Mouse (Mus musculus): ENCODE results near the gene Coro6. TPM values are rescaled to one million over a fixed set of nuclear protein-coding genes. Genes with fewer than 3 reads are reported as not detected.

The Coro6 gene
- polyA plus RNA-seq, 1 experiment from 2014 or later = 0.26 TPM

- Histone ChIP-seq H3K9ac (replicated peaks; ENCODE audit: low read length) (no peak overlapping the region), H3K4me2 (ENCODE audit: low read length) (no peak overlapping the region), H3K4me1 (ENCODE audit: control insufficient read depth, insufficient read depth, low read length) (no peaks in the 10 kb centered on the region), H3K9me3 (ENCODE audit: control insufficient read depth, low read length) (no peaks in the 10 kb centered on the region), H3K36me3 (ENCODE audit: control insufficient read depth, insufficient read depth, low read length) (peaks cover 28% of the 10 kb centered on the region), H3K27me3 (ENCODE audit: control insufficient read depth, insufficient read depth, low read length) (peaks cover 17% of the 10 kb centered on the region; the same call in 1 of the 2 replicates), H3K27ac (replicated peaks; ENCODE audit: low read depth, low read length) (no peak overlapping the region), H3K4me3 (replicated peaks; ENCODE audit: low read depth, low read length) (no peak overlapping the region)
- 87% methylated on average over 6 of the region's 6 CpGs for WGBS
- no peak for DNase-seq
- no peak for ATAC-seq (ENCODE audit: low FRiP score, low TSS enrichment)
These were observed 5.3 kb upstream of the Coro6 start for GRCm38 (mm10) chr11:77456866-77457265.

GRCm38 (mm10) chr11:77461856-77462255 lies 355 bp upstream of the Coro6 start:
- peak overlapping the region; percentile 99 for H3K4me2 ChIP-seq (ENCODE audit: low read length)
- H3K4me1 ChIP-seq (ENCODE audit: control insufficient read depth, insufficient read depth, low read length) = peaks cover 5% of the 10 kb centered on the region
- ATAC-seq (ENCODE audit: low FRiP score, low TSS enrichment) = no peak
- no peak overlapping the region for H3K27ac ChIP-seq (replicated peaks; ENCODE audit: low read depth, low read length)
- H3K4me3 ChIP-seq (replicated peaks; ENCODE audit: low read depth, low read length) = peak overlapping the region; percentile 50
- no peaks in the 10 kb centered on the region for H3K9me3 ChIP-seq (ENCODE audit: control insufficient read depth, low read length)
- H3K36me3 ChIP-seq (ENCODE audit: control insufficient read depth, insufficient read depth, low read length) = peaks cover 5% of the 10 kb centered on the region; the same call in 1 of the 2 replicates
- peaks cover 46% of the 10 kb centered on the region; the same call in 1 of the 2 replicates for H3K27me3 ChIP-seq (ENCODE audit: control insufficient read depth, insufficient read depth, low read length)
- H3K9ac ChIP-seq (replicated peaks; ENCODE audit: low read length) = peak overlapping the region; percentile 50
- no peak for DNase-seq
- WGBS = 3% methylated on average over 6 of the region's 6 CpGs

- ATAC-seq (ENCODE audit: low FRiP score, low TSS enrichment) (no peak), DNase-seq (no peak)
- Histone ChIP-seq H3K36me3 (ENCODE audit: control insufficient read depth, insufficient read depth, low read length) (no peaks in the 10 kb centered on the region), H3K27ac (replicated peaks; ENCODE audit: low read depth, low read length) (no peak overlapping the region), H3K4me1 (ENCODE audit: control insufficient read depth, insufficient read depth, low read length) (peaks cover 5% of the 10 kb centered on the region), H3K9me3 (ENCODE audit: control insufficient read depth, low read length) (no peaks in the 10 kb centered on the region), H3K4me2 (ENCODE audit: low read length) (peak overlapping the region; percentile 99), H3K27me3 (ENCODE audit: control insufficient read depth, insufficient read depth, low read length) (peaks cover 58% of the 10 kb centered on the region; the same call in 1 of the 2 replicates), H3K9ac (replicated peaks; ENCODE audit: low read length) (no peak overlapping the region), H3K4me3 (replicated peaks; ENCODE audit: low read depth, low read length) (no peak overlapping the region)
- WGBS = 49% methylated on average over 8 of the region's 8 CpGs
These were observed 862 bp downstream of the Coro6 start for GRCm38 (mm10) chr11:77463101-77463445.

GRCm38 (mm10) chr11:77463786-77464185 lies 1.6 kb downstream of the Coro6 start:
- no peak overlapping the region for H3K4me3 ChIP-seq (replicated peaks; ENCODE audit: low read depth, low read length)
- peaks cover 5% of the 10 kb centered on the region for H3K4me1 ChIP-seq (ENCODE audit: control insufficient read depth, insufficient read depth, low read length)
- H3K27ac ChIP-seq (replicated peaks; ENCODE audit: low read depth, low read length) = no peak overlapping the region
- no peaks in the 10 kb centered on the region for H3K9me3 ChIP-seq (ENCODE audit: control insufficient read depth, low read length)
- peaks cover 62% of the 10 kb centered on the region; the same call in 1 of the 2 replicates for H3K27me3 ChIP-seq (ENCODE audit: control insufficient read depth, insufficient read depth, low read length)
- ATAC-seq (ENCODE audit: low FRiP score, low TSS enrichment) (no peak), DNase-seq (no peak)
- 67% methylated on average over 10 of the region's 10 CpGs for WGBS
- no peaks in the 10 kb centered on the region for H3K36me3 ChIP-seq (ENCODE audit: control insufficient read depth, insufficient read depth, low read length)
- H3K4me2 ChIP-seq (ENCODE audit: low read length) = no peak overlapping the region
- no peak overlapping the region for H3K9ac ChIP-seq (replicated peaks; ENCODE audit: low read length)

- Histone ChIP-seq H3K9ac (replicated peaks; ENCODE audit: low read length) (no peak overlapping the region), H3K27me3 (ENCODE audit: control insufficient read depth, insufficient read depth, low read length) (peaks cover 62% of the 10 kb centered on the region; the same call in 1 of the 2 replicates), H3K4me3 (replicated peaks; ENCODE audit: low read depth, low read length) (no peak overlapping the region), H3K36me3 (ENCODE audit: control insufficient read depth, insufficient read depth, low read length) (no peaks in the 10 kb centered on the region), H3K9me3 (ENCODE audit: control insufficient read depth, low read length) (no peaks in the 10 kb centered on the region), H3K4me2 (ENCODE audit: low read length) (no peak overlapping the region), H3K4me1 (ENCODE audit: control insufficient read depth, insufficient read depth, low read length) (peaks cover 5% of the 10 kb centered on the region), H3K27ac (replicated peaks; ENCODE audit: low read depth, low read length) (no peak overlapping the region)
- ATAC-seq (ENCODE audit: low FRiP score, low TSS enrichment) (no peak), DNase-seq (no peak)
- WGBS = 44% methylated on average over 4 of the region's 4 CpGs
These were observed 2.5 kb downstream of the Coro6 start for GRCm38 (mm10) chr11:77464684-77465083.

GRCm38 (mm10) chr11:77465111-77465510 lies 2.9 kb downstream of the Coro6 start:
- DNase-seq (no peak), ATAC-seq (ENCODE audit: low FRiP score, low TSS enrichment) (no peak)
- no peak overlapping the region for H3K9ac ChIP-seq (replicated peaks; ENCODE audit: low read length)
- no peaks in the 10 kb centered on the region for H3K9me3 ChIP-seq (ENCODE audit: control insufficient read depth, low read length)
- H3K36me3 ChIP-seq (ENCODE audit: control insufficient read depth, insufficient read depth, low read length) = no peaks in the 10 kb centered on the region
- H3K4me2 ChIP-seq (ENCODE audit: low read length) = no peak overlapping the region
- H3K27me3 ChIP-seq (ENCODE audit: control insufficient read depth, insufficient read depth, low read length) = peaks cover 62% of the 10 kb centered on the region; the same call in 1 of the 2 replicates
- 50% methylated on average over 3 of the region's 3 CpGs for WGBS
- H3K4me3 ChIP-seq (replicated peaks; ENCODE audit: low read depth, low read length) = no peak overlapping the region
- H3K4me1 ChIP-seq (ENCODE audit: control insufficient read depth, insufficient read depth, low read length) = peaks cover 5% of the 10 kb centered on the region
- no peak overlapping the region for H3K27ac ChIP-seq (replicated peaks; ENCODE audit: low read depth, low read length)

- DNase-seq = no peak
- Histone ChIP-seq H3K4me2 (ENCODE audit: low read length) (no peak overlapping the region), H3K36me3 (ENCODE audit: control insufficient read depth, insufficient read depth, low read length) (peaks cover 12% of the 10 kb centered on the region), H3K4me3 (replicated peaks; ENCODE audit: low read depth, low read length) (no peak overlapping the region), H3K27ac (replicated peaks; ENCODE audit: low read depth, low read length) (no peak overlapping the region), H3K9ac (replicated peaks; ENCODE audit: low read length) (no peak overlapping the region), H3K27me3 (ENCODE audit: control insufficient read depth, insufficient read depth, low read length) (peaks cover 49% of the 10 kb centered on the region; the same call in 1 of the 2 replicates), H3K4me1 (ENCODE audit: control insufficient read depth, insufficient read depth, low read length) (peaks cover 5% of the 10 kb centered on the region), H3K9me3 (ENCODE audit: control insufficient read depth, low read length) (no peaks in the 10 kb centered on the region)
- ATAC-seq (ENCODE audit: low FRiP score, low TSS enrichment) = no peak
- WGBS = 41% methylated on average over 9 of the region's 9 CpGs
These were observed 4.3 kb downstream of the Coro6 start for GRCm38 (mm10) chr11:77466544-77466943.

- no peak for ATAC-seq (ENCODE audit: low FRiP score, low TSS enrichment)
- 4% methylated on average over 25 of the region's 25 CpGs for WGBS
- DNase-seq = peak; percentile 42
- Histone ChIP-seq H3K9me3 (ENCODE audit: control insufficient read depth, low read length) (no peaks in the 10 kb centered on the region), H3K27ac (replicated peaks; ENCODE audit: low read depth, low read length) (no peak overlapping the region), H3K9ac (replicated peaks; ENCODE audit: low read length) (no peak overlapping the region), H3K36me3 (ENCODE audit: control insufficient read depth, insufficient read depth, low read length) (peaks cover 18% of the 10 kb centered on the region), H3K4me2 (ENCODE audit: low read length) (no peak overlapping the region), H3K27me3 (ENCODE audit: control insufficient read depth, insufficient read depth, low read length) (peaks cover 44% of the 10 kb centered on the region; the same call in 1 of the 2 replicates), H3K4me1 (ENCODE audit: control insufficient read depth, insufficient read depth, low read length) (peaks cover 5% of the 10 kb centered on the region), H3K4me3 (replicated peaks; ENCODE audit: low read depth, low read length) (no peak overlapping the region)
These were observed 4.9 kb downstream of the Coro6 start for GRCm38 (mm10) chr11:77467157-77467556.

- Histone ChIP-seq H3K4me2 (ENCODE audit: low read length) (0 out of 2 replicates have a peak overlapping the region, but pooled peaks have one; percentile 4), H3K9me3 (ENCODE audit: control insufficient read depth, low read length) (no peaks in the 10 kb centered on the region), H3K27ac (replicated peaks; ENCODE audit: low read depth, low read length) (no peak overlapping the region), H3K4me3 (replicated peaks; ENCODE audit: low read depth, low read length) (no peak overlapping the region), H3K9ac (replicated peaks; ENCODE audit: low read length) (no peak overlapping the region), H3K4me1 (ENCODE audit: control insufficient read depth, insufficient read depth, low read length) (peaks cover 3% of the 10 kb centered on the region), H3K36me3 (ENCODE audit: control insufficient read depth, insufficient read depth, low read length) (peaks cover 25% of the 10 kb centered on the region), H3K27me3 (ENCODE audit: control insufficient read depth, insufficient read depth, low read length) (peaks cover 37% of the 10 kb centered on the region; the same call in 1 of the 2 replicates)
- ATAC-seq (ENCODE audit: low FRiP score, low TSS enrichment) (no peak), DNase-seq (peak; percentile 77)
- WGBS = 9% methylated on average over 20 of the region's 20 CpGs
These were observed 5.6 kb downstream of the Coro6 start for GRCm38 (mm10) chr11:77467784-77468183.
